Mouse (Mus musculus) lung, embryonic 15.5 days (tissue): ENCODE results near the gene Adarb2. TPM values are rescaled to one million over a fixed set of nuclear protein-coding genes. Genes with fewer than 3 reads are reported as not detected.

ENCODE experiments used
- ATAC-seq: fragments of 200-750 bp; cut with Nextera tagmentation; 2 replicates; pipeline ENCODE4 v1.8.0; 2017; ENCODE audit warnings: moderate number of reproducible peaks, borderline replicate concordance; ENCODE audit not compliant: low FRiP score, low TSS enrichment; ENCODE audit errors: extremely low read depth
- H3K27ac ChIP-seq: fragments of 300-500 bp; sonication (generic); 2 replicates; pipeline ENCODE4 v1.5.1; 2015; ENCODE audit warnings: moderate library complexity, mild to moderate bottlenecking, inconsistent platforms
- H3K27me3 ChIP-seq: fragments of 300-500 bp; sonication (generic); 2 replicates; pipeline ENCODE4 v1.6.1; 2015; ENCODE audit warnings: inconsistent platforms
- H3K36me3 ChIP-seq: fragments of 300-500 bp; sonication (generic); 2 replicates; pipeline ENCODE4 v1.6.1; 2015; ENCODE audit warnings: inconsistent platforms
- H3K4me1 ChIP-seq: fragments of 300-500 bp; sonication (generic); 2 replicates; pipeline ENCODE4 v1.6.1; 2015; ENCODE audit warnings: inconsistent platforms
- H3K4me2 ChIP-seq: fragments of 300-500 bp; sonication (generic); 2 replicates; pipeline ENCODE4 v1.6.1; 2015; ENCODE audit warnings: inconsistent platforms, mild to moderate bottlenecking, moderate library complexity
- H3K4me3 ChIP-seq: fragments of 300-500 bp; sonication (generic); 2 replicates; pipeline ENCODE4 v1.5.1; 2015; ENCODE audit warnings: mild to moderate bottlenecking, inconsistent platforms
- H3K9ac ChIP-seq: fragments of 300-500 bp; sonication (generic); 2 replicates; pipeline ENCODE4 v1.6.1; 2015; ENCODE audit warnings: inconsistent platforms
- H3K9me3 ChIP-seq: fragments of 300-500 bp; sonication (generic); 2 replicates; pipeline ENCODE4 v1.6.1; 2016; ENCODE audit warnings: inconsistent platforms
- WGBS: fragments of 180-500 bp; shearing (Covaris S2); methylation state at CpG from one replicate; pipeline ENCODE4 v1.1.7; 2015; 5-methylcytosine and 5-hydroxymethylcytosine counted together
- polyA plus RNA-seq: library from polyadenylated mRNA; unstranded; fragments of >200 nt; fragmentation: Nextera tagmentation; extraction: Ambion mirVana; gene quantifications from 2 replicates; pipeline ENCODE4 v1.2.1, GENCODE M21; 2015

Gene Adarb2
- polyA plus RNA-seq = 0.23 and 0.32 TPM in 2 replicates

DNA sequence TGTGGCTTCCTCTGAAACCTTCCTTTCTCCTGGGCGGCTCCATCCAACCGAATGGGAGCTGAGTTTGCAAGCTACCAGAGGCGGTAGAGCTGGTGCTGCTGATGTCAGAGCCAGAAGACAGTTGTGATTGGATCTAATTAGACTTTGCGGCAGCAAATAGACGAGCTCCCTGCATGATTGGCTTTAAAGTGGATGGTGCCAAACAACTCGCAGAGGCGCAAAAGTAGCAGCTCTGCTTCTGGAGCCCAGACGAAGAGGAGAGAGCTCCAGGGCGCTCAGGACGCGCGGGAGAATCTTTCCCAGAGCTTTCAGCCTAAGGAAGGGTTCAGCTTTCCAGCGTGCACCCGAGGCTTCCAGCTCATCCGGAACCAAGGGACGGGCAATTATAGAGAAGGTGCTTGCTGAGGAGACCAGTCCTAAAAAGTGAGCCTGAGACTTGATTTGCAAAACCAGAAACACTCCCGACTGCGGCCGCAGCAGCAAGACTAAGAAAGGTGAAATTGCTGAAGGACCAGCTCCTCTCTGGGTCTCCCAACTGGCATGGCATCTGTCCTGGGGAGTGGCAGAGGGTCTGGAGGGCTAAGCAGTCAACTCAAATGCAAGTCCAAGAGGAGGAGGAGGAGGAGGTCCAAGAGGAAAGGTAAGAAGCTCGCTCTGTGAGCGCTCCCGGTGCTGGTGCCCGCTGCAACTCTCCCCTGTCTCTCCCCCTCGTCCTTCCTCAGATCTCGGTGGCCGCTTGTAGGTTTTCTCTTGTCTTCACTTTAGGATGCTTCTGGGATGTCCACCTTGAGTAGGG lies at the start of gene Adarb2:
Gene Adarb2 (plus strand): TSS at position 186 of the 796 bp plus-strand sequence.
- H3K9me3 ChIP-seq = no peaks in the 10 kb centered on the region
- H3K4me3 ChIP-seq = peak within 1 kb of the TSS; percentile 27
- H3K36me3 ChIP-seq = no peaks in the 10 kb centered on the region
- peaks cover 30% of the 10 kb centered on the region for H3K27me3 ChIP-seq
- peak; percentile 67; the same call in 1 of the 2 replicates for ATAC-seq
- no peaks in the 10 kb centered on the region; the same call in 1 of the 2 replicates for H3K4me1 ChIP-seq
- H3K9ac ChIP-seq = no peak within 1 kb of the TSS
- peak within 1 kb of the TSS; percentile 51 for H3K4me2 ChIP-seq
- WGBS = under 1% methylated on average over 26 of the region's 26 CpGs
- H3K27ac ChIP-seq = no peak within 1 kb of the TSS

GRCm38 (mm10) chr13:8173800-8174199 lies 28.9 kb upstream of the Adarb2 start:
- Histone ChIP-seq H3K9ac (no peak overlapping the region), H3K4me1 (no peaks in the 10 kb centered on the region), H3K4me2 (no peak overlapping the region), H3K27me3 (no peaks in the 10 kb centered on the region), H3K27ac (no peak overlapping the region), H3K36me3 (no peaks in the 10 kb centered on the region), H3K4me3 (no peak overlapping the region), H3K9me3 (no peaks in the 10 kb centered on the region)
- WGBS = 69% methylated on average over 1 of the region's 1 CpGs
- ATAC-seq = no peak

DNA sequence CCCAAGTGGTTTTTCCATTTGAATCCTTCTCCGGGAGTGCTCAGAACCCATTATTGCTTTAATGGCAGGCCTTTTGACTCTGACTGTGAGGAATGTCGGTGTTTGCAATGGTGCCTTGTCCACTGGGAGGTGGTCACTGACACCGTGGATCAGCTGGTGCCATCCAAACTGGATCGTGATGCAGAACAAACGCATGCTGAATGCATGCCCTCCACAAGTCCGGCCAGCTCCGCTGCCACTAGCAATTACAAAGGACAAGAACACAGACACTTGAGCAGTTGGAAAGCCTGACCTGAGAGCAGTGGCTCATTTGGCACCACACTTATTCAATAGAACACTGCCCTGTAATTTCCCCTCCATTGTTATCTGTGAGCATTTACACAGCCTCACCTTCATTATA lies 10.7 kb upstream of the Adarb2 start:
- Histone ChIP-seq H3K36me3 (no peaks in the 10 kb centered on the region), H3K27me3 (no peaks in the 10 kb centered on the region), H3K4me1 (no peaks in the 10 kb centered on the region), H3K4me2 (no peak overlapping the region), H3K27ac (no peak overlapping the region), H3K9ac (no peak overlapping the region), H3K4me3 (no peak overlapping the region), H3K9me3 (no peaks in the 10 kb centered on the region)
- no peak for ATAC-seq
- 70% methylated on average over 7 of the region's 7 CpGs for WGBS

DNA sequence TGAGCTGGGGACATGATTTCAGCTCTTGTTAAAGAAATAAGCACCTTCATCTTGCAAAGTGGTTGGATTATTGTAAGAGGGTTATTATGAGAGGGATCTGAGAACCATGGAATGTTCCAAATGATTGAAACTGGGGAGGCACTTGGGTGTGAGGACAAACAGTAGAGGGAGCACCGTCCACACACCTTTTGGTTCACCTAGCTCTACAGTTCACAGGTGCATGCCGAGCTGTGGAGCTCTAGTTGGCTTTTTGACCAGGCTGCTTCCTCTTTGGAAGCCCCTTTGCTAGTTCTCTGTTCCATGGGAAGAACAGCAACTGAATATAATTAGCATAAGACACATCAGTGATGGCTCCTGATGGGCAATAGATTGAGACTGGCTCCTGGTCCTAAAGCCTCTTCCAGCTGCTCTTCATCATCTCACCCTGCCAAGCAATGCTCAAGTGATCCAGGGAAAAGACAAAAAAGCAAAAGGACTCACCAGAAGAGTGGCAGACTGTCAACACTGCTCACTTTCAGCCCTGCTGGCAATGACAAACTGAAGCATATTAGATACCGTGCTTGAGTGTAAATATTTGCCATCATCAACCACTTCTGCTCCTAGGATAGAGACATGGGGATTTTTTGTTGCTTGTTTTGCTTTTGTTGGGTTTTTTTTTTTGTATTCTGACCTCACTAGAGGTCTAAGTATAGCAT lies 3.3 kb upstream of the Adarb2 start:
- 40% methylated on average over 3 of the region's 3 CpGs for WGBS
- Histone ChIP-seq H3K9ac (no peak overlapping the region), H3K4me1 (no peaks in the 10 kb centered on the region; the same call in 1 of the 2 replicates), H3K27ac (no peak overlapping the region), H3K4me3 (no peak overlapping the region), H3K36me3 (no peaks in the 10 kb centered on the region), H3K27me3 (peaks cover 22% of the 10 kb centered on the region), H3K4me2 (no peak overlapping the region), H3K9me3 (no peaks in the 10 kb centered on the region)
- no peak for ATAC-seq

DNA sequence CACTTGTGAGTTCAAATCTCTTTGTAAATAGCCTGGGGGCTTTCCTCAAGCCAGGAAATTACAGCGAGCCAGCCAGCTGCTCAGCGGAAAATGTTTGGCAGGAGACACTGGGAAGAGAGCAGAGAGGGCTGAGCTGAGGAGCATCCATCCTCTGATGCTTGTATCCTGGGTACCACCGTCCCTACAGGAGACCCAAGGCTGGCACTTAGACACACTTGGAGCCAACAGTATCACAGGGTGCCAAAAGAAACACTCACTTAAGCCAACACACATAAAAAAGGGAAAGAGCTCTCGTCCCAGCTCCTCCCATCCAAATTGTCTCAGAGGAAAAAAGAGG lies 779 bp downstream of the Adarb2 start:
- peak overlapping the region; percentile 27; the same call in 1 of the 2 replicates for H3K4me3 ChIP-seq

DNA sequence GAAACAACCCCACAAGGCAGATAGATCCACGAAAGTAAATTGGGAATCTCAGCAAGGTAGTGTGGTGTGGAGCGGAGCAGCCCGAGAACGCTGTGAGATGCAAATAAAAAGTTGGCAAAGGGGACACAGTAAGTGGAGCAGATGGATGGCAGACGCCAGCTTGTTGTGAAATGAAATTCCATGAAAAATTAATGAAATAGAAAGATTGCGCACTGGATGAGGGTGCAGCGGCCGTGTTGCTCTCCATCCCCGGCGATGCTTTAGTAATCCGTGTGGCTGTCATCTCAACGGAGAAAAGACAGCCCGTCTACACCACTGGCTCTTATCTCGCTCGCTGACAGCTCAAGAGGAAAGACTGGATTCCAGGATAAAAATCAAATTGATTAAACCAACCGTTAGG lies 4.7 kb downstream of the Adarb2 start:
- Histone ChIP-seq H3K4me2 (no peak overlapping the region), H3K4me1 (no peaks in the 10 kb centered on the region; the same call in 1 of the 2 replicates), H3K27me3 (peaks cover 27% of the 10 kb centered on the region), H3K36me3 (no peaks in the 10 kb centered on the region), H3K9me3 (no peaks in the 10 kb centered on the region), H3K27ac (no peak overlapping the region), H3K9ac (no peak overlapping the region), H3K4me3 (no peak overlapping the region)
- WGBS = 45% methylated on average over 16 of the region's 16 CpGs
- ATAC-seq = no peak

More for the DNA sequence above, 779 bp downstream of the Adarb2 start:
- WGBS = 6% methylated on average over 4 of the region's 4 CpGs
- Histone ChIP-seq H3K9ac (no peak overlapping the region), H3K4me2 (peak overlapping the region; percentile 51), H3K27me3 (peaks cover 30% of the 10 kb centered on the region), H3K4me1 (no peaks in the 10 kb centered on the region; the same call in 1 of the 2 replicates), H3K27ac (no peak overlapping the region), H3K36me3 (no peaks in the 10 kb centered on the region), H3K9me3 (no peaks in the 10 kb centered on the region)
- no peak for ATAC-seq

GRCm38 (mm10) chr13:8210776-8211175 lies 8.1 kb downstream of the Adarb2 start:
- Histone ChIP-seq H3K4me1 (no peaks in the 10 kb centered on the region), H3K9me3 (no peaks in the 10 kb centered on the region), H3K4me2 (no peak overlapping the region), H3K4me3 (no peak overlapping the region), H3K27ac (no peak overlapping the region), H3K36me3 (no peaks in the 10 kb centered on the region), H3K9ac (no peak overlapping the region), H3K27me3 (peaks cover 5% of the 10 kb centered on the region; the same call in 1 of the 2 replicates)
- ATAC-seq = no peak
- WGBS = 67% methylated on average over 4 of the region's 4 CpGs

DNA sequence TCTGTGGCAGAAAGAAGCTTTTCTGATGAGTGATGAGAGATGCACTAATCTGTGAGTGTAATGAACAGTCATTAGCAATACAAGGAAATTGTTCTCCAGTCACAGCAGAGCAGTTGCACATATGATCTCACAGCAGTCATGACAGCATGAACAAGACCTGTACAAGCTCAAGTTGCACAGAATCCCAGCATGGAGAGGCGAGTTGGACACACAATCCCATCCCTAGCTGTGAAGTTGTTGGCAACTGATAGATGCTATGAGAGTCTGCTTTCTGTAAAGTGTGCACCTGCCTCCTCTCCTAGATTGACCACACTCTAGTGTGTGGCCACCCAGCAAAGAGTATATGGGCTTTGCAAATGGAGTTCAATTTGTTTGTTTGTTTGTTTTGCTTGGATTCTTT lies 36.2 kb downstream of the Adarb2 start:
- no peak overlapping the region for H3K4me3 ChIP-seq
- H3K9me3 ChIP-seq = no peaks in the 10 kb centered on the region
- no peak overlapping the region for H3K4me2 ChIP-seq
- WGBS = 52% methylated on average over 1 of the region's 1 CpGs
- no peak overlapping the region for H3K27ac ChIP-seq
- H3K9ac ChIP-seq = no peak overlapping the region
- H3K36me3 ChIP-seq = no peaks in the 10 kb centered on the region
- no peaks in the 10 kb centered on the region for H3K27me3 ChIP-seq
- no peaks in the 10 kb centered on the region for H3K4me1 ChIP-seq
- ATAC-seq = no peak

GRCm38 (mm10) chr13:8248016-8248667 lies 45.5 kb downstream of the Adarb2 start:
- H3K4me2 ChIP-seq = no peak overlapping the region
- H3K27ac ChIP-seq = no peak overlapping the region
- no peak overlapping the region for H3K9ac ChIP-seq
- no peaks in the 10 kb centered on the region for H3K9me3 ChIP-seq
- no peaks in the 10 kb centered on the region for H3K36me3 ChIP-seq
- no peaks in the 10 kb centered on the region for H3K27me3 ChIP-seq
- no peak overlapping the region for H3K4me3 ChIP-seq
- no peaks in the 10 kb centered on the region for H3K4me1 ChIP-seq
- ATAC-seq = no peak
- WGBS = 29% methylated on average over 5 of the region's 5 CpGs

DNA sequence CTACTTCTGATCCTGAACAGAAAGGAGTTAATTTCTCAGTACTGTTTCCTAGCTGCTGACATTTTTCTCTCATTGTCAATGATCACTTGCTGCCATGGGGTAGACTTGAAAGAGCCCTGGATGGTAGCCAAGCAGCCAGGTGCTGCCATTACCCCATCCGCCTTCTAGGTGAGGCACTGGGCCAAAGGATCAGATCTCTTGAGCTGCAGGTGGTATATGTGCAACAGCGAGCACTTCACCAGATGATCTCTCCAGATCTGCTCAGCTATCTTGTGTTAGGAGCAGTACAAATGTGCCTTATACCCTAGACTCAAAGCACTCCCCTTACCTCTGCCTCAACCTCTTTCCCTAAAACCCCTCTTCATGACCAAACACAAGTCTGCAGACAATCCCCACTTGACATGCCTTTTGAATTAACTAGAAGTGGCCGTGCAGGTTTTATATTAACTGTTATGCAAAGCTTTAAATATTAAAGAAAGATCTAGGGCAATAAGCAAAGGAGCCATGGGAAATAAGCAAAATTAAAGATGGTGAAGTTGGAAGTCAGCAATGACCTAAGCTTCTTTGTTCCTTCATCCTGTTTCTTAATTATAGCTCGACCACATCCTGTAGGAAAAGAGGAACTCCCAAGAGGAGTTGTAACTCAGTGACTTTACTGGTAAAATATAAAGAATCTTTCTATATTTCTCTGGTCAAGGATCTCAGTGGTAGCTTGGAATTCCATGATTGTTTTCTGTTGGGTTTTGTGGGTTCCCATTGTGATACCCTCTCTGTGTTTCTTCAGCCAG lies 69.7 kb downstream of the Adarb2 start:
- 58% methylated on average over 4 of the region's 4 CpGs for WGBS
- Histone ChIP-seq H3K4me1 (no peaks in the 10 kb centered on the region), H3K4me3 (no peak overlapping the region), H3K9ac (no peak overlapping the region), H3K27me3 (no peaks in the 10 kb centered on the region), H3K4me2 (no peak overlapping the region), H3K36me3 (no peaks in the 10 kb centered on the region), H3K27ac (peak overlapping the region; percentile 59), H3K9me3 (no peaks in the 10 kb centered on the region)
- ATAC-seq = peak; percentile 92

DNA sequence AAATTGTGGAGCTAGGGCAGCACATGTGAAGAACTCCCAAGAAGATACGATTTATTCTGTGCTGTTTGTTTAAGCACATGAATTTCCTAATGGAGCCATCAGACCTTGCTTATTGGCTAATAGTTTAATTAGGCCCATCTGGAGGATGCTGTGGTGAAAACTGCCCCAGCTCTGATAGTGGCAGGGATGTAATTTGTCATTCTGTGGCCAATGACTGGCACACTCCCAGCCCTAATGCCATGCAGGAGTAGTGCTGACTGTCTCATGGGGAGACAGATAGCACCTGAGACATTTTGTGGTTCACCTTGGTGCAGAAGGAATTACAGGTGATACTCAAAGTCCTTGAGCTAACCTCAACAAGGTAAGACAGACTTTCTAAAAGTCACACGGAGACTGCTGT lies 80.5 kb downstream of the Adarb2 start:
- H3K4me3 ChIP-seq = no peak overlapping the region

More for the DNA sequence above, 80.5 kb downstream of the Adarb2 start:
- Histone ChIP-seq H3K4me1 (no peaks in the 10 kb centered on the region), H3K27ac (no peak overlapping the region), H3K27me3 (no peaks in the 10 kb centered on the region), H3K36me3 (no peaks in the 10 kb centered on the region), H3K9ac (no peak overlapping the region), H3K4me2 (no peak overlapping the region), H3K9me3 (no peaks in the 10 kb centered on the region)
- ATAC-seq = no peak
- 72% methylated on average over 2 of the region's 2 CpGs for WGBS
